Mouse (Mus musculus) brain, embryonic 18.5 days (tissue): Measurements from ENCODE around the gene Foxn1.

ENCODE experiments used
- DNase-seq: peaks from one replicate; pipeline ENCODE4 v3.0.0-alpha.2; 2012; ENCODE audit warnings: low read depth, low spot score

Gene Foxn1

GRCm38 (mm10) chr11:78400936-78401335 is 14.6 kb upstream of the Foxn1 start:
- DNase-seq = no peak

GRCm38 (mm10) chr11:78399680-78400079 is 13.3 kb upstream of the Foxn1 start:
- DNase-seq = no peak

DNA sequence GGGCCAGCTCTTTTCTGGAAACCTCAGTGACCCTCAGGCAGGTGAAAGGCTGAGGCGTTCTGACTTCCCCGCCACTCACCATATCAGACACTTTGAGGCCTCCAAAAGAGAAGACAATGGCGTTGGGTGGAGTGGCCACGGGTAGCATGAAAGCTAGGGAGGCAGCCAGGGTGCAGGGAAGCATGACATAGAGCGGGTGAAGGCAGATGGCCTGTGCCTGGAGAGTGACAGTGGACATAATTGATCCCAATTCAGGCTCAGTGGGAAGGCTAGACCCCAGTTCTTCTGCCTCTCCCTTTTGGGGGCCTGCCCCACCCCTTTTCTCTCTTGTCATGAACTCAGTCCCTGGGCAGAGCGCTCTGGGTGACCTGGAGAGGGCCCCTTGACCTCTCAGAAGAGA is 11.9 kb upstream of the Foxn1 start:
- DNase-seq = no peak

DNA sequence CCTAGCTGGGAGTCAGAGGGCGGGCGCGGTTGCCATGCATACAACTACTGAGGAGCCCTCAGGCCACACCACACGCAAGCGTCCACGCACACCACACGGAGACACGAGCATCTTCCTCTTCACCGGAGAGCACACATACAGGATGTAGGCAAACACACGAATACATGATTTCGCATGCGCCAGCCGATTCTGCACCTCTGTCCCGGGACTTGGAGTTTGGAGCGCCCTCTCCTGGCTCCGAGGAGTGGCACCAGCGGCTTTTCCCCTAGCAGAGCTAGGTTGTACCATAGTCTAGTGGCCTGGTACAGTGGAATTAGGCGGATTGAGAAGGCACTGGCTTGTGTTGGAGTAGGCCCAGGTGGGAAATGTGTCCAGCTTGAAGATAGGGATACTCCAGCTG is 11.0 kb upstream of the Foxn1 start:
- no peak for DNase-seq

DNA sequence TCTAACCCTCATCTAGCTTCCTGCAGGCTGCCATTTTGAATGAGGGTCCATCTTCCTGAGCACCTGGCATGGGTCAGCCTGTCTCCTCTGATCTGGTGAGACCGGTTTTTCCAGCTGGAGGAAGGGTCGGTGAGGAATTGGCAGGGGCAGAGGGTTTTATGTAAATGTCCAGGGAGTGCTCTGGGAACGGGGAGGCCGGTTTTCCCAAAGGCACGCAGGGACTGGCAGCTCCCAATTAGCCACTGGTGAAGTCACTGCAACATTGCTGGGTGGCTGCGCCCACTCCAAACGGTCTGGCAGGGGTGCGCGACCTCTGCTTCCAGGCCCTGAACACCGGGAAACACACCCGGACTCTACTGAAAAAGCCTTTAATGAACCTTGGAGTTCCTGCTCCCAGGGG is 10.6 kb upstream of the Foxn1 start:
- DNase-seq = no peak

- no peak for DNase-seq
Observed at GRCm38 (mm10) chr11:78392728-78393127, 6.4 kb upstream of the Foxn1 start.

DNA sequence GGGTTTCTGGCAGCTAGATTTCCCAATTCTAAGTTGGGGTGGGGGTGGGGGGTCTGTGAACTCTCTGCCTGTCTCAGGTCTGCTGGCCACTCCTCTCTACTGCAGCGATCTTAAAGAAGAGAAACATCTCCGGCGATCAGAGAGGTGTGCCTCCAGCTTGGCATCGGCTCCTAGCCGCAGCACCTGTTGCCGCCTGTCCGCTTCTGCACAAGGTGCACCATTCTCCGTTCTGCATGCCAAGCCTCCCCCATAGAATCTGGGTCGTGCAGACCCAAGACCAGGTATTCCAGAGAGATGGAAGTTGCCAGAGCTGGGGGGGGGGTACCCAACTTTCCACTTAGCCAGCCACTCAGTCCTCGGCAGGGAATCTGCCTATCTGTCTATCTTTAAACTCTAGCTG is 582 bp downstream of the Foxn1 start:
- no peak for DNase-seq

- DNase-seq = no peak
Observed at GRCm38 (mm10) chr11:78382701-78383100, 3.7 kb downstream of the Foxn1 start.

GRCm38 (mm10) chr11:78382286-78382685 is 4.1 kb downstream of the Foxn1 start:
- no peak for DNase-seq

- no peak for DNase-seq
Observed at GRCm38 (mm10) chr11:78380996-78381395, 5.4 kb downstream of the Foxn1 start.

DNA sequence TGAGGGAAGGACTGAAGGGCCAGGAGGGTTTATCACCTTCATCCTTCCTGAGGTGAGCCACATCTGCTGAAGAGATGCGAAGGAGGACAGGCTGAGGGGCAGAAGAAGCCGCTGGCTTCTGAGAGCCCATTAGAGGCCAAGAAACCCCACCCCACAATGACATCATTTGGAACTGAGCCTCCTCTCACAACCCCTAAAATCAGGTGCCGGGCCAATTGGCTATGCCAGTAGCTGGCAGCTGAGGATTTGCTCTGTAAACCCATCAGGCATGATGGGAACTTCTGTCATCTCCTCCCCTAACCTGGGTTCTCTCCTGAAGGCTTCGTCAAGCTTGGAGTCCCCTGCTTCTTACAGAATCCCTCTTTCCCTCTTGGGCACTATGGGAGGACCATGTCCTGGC is 6.0 kb downstream of the Foxn1 start:
- DNase-seq = no peak

GRCm38 (mm10) chr11:78377549-78378159 is 8.7 kb downstream of the Foxn1 start:
- no peak for DNase-seq

DNA sequence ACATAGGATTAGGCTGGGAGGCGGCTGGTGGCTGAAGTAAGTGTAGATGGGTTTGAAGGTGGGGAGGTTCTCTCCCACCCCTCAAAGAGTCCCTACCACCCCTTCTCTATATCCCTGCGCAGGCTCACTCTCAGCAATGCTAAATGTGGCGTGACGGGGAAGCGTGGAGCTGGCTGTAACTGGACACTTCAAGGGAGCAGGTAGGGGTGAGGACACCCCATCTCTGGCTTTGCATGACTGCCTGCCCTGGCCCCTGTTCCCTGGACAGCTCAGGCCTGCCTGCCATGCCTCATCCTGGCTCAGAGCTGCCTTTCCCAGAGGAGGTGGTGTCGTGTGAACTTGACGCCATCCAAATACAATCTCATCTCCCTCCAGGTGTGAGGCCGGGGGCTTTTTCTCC is 12.2 kb downstream of the Foxn1 start:
- no peak for DNase-seq

DNA sequence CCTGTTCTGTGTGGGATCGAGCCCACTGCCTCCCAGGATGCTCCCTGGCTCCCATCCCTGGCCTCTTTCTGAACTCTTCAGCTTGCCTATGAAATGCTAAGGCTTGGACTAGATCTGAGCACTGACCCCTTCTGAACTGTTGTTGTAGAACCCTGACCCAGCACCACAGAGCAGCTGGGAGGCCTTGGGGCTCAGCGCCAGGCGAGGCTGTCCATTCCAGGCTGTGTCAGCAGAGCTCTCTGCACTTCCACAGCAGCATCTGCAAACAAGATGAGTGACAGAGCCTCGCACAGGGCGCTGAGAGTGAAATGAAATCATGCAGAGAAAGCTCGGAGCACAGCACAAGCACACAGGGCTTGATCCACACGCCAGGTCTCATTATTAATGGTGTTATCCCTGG is 13.7 kb downstream of the Foxn1 start:
- no peak for DNase-seq

- no peak for DNase-seq
Observed at GRCm38 (mm10) chr11:78372166-78372565, 14.2 kb downstream of the Foxn1 start.

DNA sequence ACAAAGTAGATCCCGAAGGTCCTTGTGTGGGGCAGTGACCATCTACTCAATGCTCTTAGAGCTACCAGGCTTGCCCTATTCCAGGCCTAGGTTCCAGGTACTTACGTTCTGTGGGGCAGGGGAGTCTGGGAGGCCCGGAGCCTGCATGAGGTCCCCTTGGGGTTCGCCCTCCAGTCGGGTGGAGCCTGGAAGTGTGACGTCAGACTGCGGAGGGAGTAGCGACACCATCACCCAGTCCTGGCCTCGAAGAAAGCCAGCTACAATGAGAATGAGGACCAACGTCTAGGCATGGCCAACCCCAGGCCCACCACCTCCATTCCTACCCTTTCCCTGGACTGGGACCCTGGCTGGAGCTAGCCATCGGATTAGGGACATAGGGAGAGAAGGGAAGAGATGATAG is 14.6 kb downstream of the Foxn1 start:
- no peak for DNase-seq

DNA sequence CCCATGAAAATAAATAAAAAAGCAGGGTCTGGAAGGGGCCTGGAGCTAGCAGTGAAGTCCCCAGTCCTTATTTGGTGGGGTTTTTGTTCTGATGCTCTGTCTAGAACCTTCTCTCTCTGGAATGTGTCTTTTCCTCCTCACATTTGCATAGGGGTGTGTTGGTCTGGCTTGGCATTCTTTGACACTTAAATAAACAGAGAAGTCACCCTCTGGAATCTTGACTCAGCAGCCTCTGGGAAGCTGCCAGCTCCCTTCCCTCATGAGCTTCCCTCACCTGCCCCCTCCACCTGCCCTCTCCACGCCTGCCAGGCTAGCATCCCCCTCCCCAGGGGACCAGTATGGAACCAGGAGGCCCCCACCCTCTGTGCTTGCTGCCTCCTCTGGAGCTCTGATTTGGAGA is 16.0 kb downstream of the Foxn1 start:
- no peak for DNase-seq

DNA sequence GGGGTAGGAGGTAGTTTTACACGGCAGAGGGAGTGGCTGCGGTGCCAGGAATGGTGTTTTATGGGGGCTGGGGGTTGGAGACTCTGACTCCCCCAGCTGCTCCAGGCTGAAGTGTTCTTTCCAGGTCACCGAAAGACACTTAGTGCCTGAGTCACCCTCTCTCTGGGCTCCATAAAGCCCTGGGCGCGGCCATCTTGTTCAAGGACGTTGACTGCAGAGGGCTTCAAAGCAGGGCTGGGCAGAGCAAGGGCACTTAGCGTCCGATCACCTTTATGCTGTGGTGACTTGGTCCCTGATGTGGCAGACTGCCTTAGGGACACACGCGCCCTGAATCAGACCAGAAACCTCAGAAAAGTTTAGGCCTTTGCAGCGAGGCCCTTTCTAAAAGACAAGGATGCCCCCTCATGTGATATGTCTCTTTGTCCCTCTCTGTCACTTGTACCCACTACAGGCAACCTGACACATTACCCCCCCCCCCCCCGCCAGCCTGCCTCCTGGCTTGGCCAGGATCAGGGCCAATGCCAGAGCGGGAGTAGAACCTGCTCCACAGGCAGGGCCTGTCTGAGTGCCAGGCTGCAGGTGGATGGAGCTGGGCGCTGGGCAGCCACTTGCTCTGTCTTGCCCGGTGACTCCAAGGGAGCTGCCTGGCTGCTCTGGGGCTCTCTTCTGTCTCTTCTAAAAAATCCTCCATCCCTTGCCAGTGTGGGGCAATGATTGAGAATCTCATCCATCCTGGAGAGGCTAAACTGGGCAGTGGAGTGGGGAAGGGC is 18.7 kb downstream of the Foxn1 start:
- DNase-seq = no peak

- DNase-seq = no peak
Observed at GRCm38 (mm10) chr11:78364103-78364502, 22.3 kb downstream of the Foxn1 start.

DNA sequence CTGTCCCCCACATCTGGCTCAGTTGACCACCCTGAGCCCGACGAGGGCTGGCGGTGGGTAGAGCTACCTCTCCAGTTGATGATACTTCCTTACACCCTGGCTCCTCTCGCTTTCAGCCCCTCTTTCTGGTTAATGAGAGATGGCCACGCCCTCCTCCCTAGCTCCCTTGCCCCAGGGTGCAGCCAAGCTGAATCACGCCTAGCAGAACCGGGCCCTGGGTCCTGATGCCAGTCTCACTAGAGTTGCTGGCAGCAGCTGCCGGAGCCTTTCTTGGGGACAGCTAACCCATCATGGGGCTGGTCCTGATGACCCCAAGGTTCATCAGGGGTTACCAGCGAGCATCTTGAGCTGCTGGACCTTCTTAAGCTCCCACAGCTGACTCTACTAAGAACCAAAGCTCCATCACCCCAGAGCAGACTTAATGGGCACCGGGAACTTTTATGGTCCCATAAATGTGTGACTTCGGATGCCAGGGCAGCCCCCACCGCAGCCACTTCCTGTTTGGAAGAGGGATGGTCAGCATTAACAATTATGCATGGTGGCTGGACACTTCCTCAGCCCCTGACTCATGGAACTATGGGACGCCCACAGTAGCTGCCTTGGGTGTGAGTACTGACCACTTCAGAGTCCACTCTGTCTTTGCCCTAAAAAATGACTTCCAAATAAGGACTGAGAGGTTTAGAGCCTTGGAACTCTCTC is 22.9 kb downstream of the Foxn1 start:
- DNase-seq = no peak

- no peak for DNase-seq
Observed at GRCm38 (mm10) chr11:78360789-78361131, 25.6 kb downstream of the Foxn1 start.

GRCm38 (mm10) chr11:78360125-78360788 is 26.1 kb downstream of the Foxn1 start:
- DNase-seq = no peak
